20 mouse cellular contexts compared by ENCODE assay signal in the genomic region with DNA sequence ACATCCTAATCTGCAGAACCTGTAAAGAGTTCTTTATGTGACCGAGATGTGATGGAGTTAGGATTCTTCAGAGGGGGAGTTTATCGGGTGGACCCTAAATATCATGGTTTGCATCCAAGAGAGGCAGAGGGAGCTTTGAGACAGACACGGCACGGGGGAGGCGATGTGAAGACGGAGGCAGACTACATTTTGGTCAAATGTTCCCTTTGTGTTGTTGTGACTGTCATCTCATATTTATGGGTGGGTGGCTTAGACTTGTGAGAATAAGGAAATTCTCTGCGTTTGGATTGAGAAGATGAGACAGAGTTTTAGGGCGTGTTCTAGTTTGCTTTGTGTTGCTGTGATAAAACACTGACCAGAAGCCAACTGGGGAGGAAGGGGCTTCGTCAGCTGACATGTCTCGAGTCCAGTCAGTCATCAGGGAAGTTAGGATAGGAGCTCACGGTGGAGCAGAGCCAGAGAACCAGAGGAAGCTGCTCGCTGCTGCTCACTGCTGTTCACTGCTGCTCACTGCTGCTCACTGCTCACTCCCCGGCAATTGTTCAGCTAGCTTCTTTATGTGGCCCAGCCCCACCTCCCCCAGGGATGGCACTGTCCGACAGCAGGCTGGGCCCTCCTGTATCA.
A peak's percentile ranks its signal among the peaks of the same experiment; 100 is the strongest.
DNase-seq lines count a peak whose midpoint lies in the region; ATAC-seq and TF ChIP-seq lines count a peak whose summit lies in the region.
"Had no signal": no experiment of that assay in that cellular context is flagged by ENCODE, and none has a peak within 500 bp of the region (broad histone marks: within the 10 kb centered on the region; RNA-seq: fewer than 3 reads in every experiment).

No protein-coding gene starts in this region.

- WGBS in forebrain, postnatal 0 days: 70% methylated on average over 14 of the region's 14 CpGs
- 77% methylated on average over 14 of the region's 14 CpGs for WGBS in forebrain, embryonic 16.5 days
- WGBS in kidney, adult 2 months: 63% methylated on average over 14 of the region's 14 CpGs
- WGBS in lung, adult 2 months: 67% methylated on average over 14 of the region's 14 CpGs
- 73% methylated on average over 14 of the region's 14 CpGs for WGBS in stomach, postnatal 0 days

- H3K36me3 ChIP-seq in forebrain, postnatal 0 days (ENCODE audit: insufficient read depth): no peaks in the 10 kb centered on the region
- H3K36me3 ChIP-seq in forebrain, embryonic 16.5 days (ENCODE audit: control insufficient read depth, insufficient read depth): no peaks in the 10 kb centered on the region
- no peaks in the 10 kb centered on the region for H3K36me3 ChIP-seq in kidney, adult 2 months (ENCODE audit: control insufficient read depth, insufficient read depth, low read length)
- H3K36me3 ChIP-seq in stomach, postnatal 0 days (ENCODE audit: control insufficient read depth, insufficient read depth, low read length): no peaks in the 10 kb centered on the region
- H3K36me3 ChIP-seq: forebrain, embryonic 12.5 days; kidney, embryonic 15.5 days; neural tube, embryonic 15.5 days; stomach, embryonic 15.5 days had no signal

- TF ChIP-seq CTCF in forebrain, postnatal 0 days (IDR thresholded peaks at IDR 0.05; ENCODE audit: low read depth): peak; percentile 22; the same call in 1 of the 2 replicates
- no peak for TF ChIP-seq CTCF in kidney, adult 2 months (conservative IDR thresholded peaks at IDR 0.05; ENCODE audit: insufficient read depth, insufficient read length, low read depth, low read length)
- no peak for TF ChIP-seq CTCF in lung, adult 2 months (IDR thresholded peaks at IDR 0.05; ENCODE audit: insufficient read depth, low read length)
- 0 out of 2 replicates have a peak, but pooled peaks have one; percentile 11 for TF ChIP-seq CTCF in stomach, postnatal 0 days (IDR thresholded peaks at IDR 0.05; ENCODE audit: low read depth)

- TF ChIP-seq POLR2A in kidney, adult 2 months (IDR thresholded peaks at IDR 0.05; ENCODE audit: low read depth, low read length): no peak
- TF ChIP-seq POLR2A in lung, adult 2 months (IDR thresholded peaks at IDR 0.05; ENCODE audit: borderline replicate concordance, extremely low read depth, low read depth, low read length): no peak

- DNase-seq in forebrain, postnatal 0 days: no peak
- peak; percentile 39 for DNase-seq in kidney, postnatal 10 days
- no peak for DNase-seq in kidney, adult 2 months
- DNase-seq in lung, postnatal 10 days: peak; percentile 36
- no peak for DNase-seq in lung, adult 2 months
- no peak for DNase-seq in stomach, postnatal 0 days (ENCODE audit: low spot score)
- DNase-seq in right cerebral cortex, adult 18-20 months: no peak
- DNase-seq: cerebellum, adult 18-20 months; heart, adult 2 months; spleen, adult 18-20 months; thymus, postnatal 25 days had no signal

- no peak for ATAC-seq in forebrain, postnatal 0 days
- ATAC-seq in forebrain, embryonic 16.5 days: no peak
- ATAC-seq in stomach, postnatal 0 days (ENCODE audit: low FRiP score, low TSS enrichment): no peak
- ATAC-seq: Patski had no signal

- H3K27me3 ChIP-seq in forebrain, postnatal 0 days (ENCODE audit: insufficient read depth, low read length): no peaks in the 10 kb centered on the region
- no peaks in the 10 kb centered on the region for H3K27me3 ChIP-seq in forebrain, embryonic 16.5 days (replicated peaks; ENCODE audit: control insufficient read depth, insufficient read depth, low read length)
- H3K27me3 ChIP-seq in kidney, adult 2 months (replicated peaks; ENCODE audit: control insufficient read depth, insufficient read depth, low read length): no peaks in the 10 kb centered on the region
- no peaks in the 10 kb centered on the region for H3K27me3 ChIP-seq in stomach, postnatal 0 days (ENCODE audit: control insufficient read depth, insufficient read depth, low read length)
- H3K27me3 ChIP-seq: forebrain, embryonic 12.5 days; kidney, embryonic 15.5 days; megakaryocyte, embryonic 14.5 days; neural tube, embryonic 15.5 days; Patski; stomach, embryonic 15.5 days had no signal

- no peak overlapping the region for H3K4me2 ChIP-seq in forebrain, postnatal 0 days (ENCODE audit: low read depth)
- H3K4me2 ChIP-seq in forebrain, embryonic 16.5 days (ENCODE audit: low read length): no peak overlapping the region
- no peak overlapping the region for H3K4me2 ChIP-seq in stomach, postnatal 0 days (replicated peaks; ENCODE audit: low read depth)
- H3K4me2 ChIP-seq: forebrain, embryonic 12.5 days; hindbrain, embryonic 14.5 days; kidney, embryonic 15.5 days; liver, embryonic 11.5 days; neural tube, embryonic 15.5 days; stomach, embryonic 15.5 days had no signal

- H3K4me3 ChIP-seq in forebrain, postnatal 0 days (ENCODE audit: low read depth, low read length): no peak overlapping the region
- H3K4me3 ChIP-seq in forebrain, embryonic 16.5 days (replicated peaks; ENCODE audit: low read length): no peak overlapping the region
- H3K4me3 ChIP-seq in kidney, adult 2 months (ENCODE audit: insufficient read depth, low read depth, low read length): no peak overlapping the region
- no peak overlapping the region for H3K4me3 ChIP-seq in lung, adult 2 months (replicated peaks; ENCODE audit: extremely low read depth, low read depth, low read length)
- no peak overlapping the region for H3K4me3 ChIP-seq in stomach, postnatal 0 days (ENCODE audit: low read depth, low read length)
- H3K4me3 ChIP-seq: forebrain, embryonic 12.5 days; heart, adult 2 months; kidney, embryonic 15.5 days; megakaryocyte, embryonic 14.5 days; neural tube, embryonic 15.5 days; stomach, embryonic 15.5 days had no signal

- H3K9me3 ChIP-seq in forebrain, postnatal 0 days (ENCODE audit: low read length): no peaks in the 10 kb centered on the region
- H3K9me3 ChIP-seq in forebrain, embryonic 16.5 days (ENCODE audit: control insufficient read depth, low read length): no peaks in the 10 kb centered on the region
- no peaks in the 10 kb centered on the region for H3K9me3 ChIP-seq in stomach, postnatal 0 days (ENCODE audit: control insufficient read depth, low read length)
- H3K9me3 ChIP-seq: forebrain, embryonic 12.5 days; kidney, embryonic 15.5 days; neural tube, embryonic 15.5 days; stomach, embryonic 15.5 days had no signal

- no peak overlapping the region for H3K9ac ChIP-seq in forebrain, postnatal 0 days
- no peak overlapping the region for H3K9ac ChIP-seq in forebrain, embryonic 16.5 days (replicated peaks; ENCODE audit: low read depth, low read length)
- no peak overlapping the region for H3K9ac ChIP-seq in stomach, postnatal 0 days (ENCODE audit: low read length)
- H3K9ac ChIP-seq: forebrain, embryonic 12.5 days; kidney, embryonic 15.5 days; neural tube, embryonic 15.5 days; stomach, embryonic 15.5 days had no signal

- no peak for TF ChIP-seq EP300 in stomach, postnatal 0 days (optimal IDR thresholded peaks at IDR 0.05)

- no peak overlapping the region for H3K27ac ChIP-seq in forebrain, postnatal 0 days (ENCODE audit: low read depth, low read length)
- no peak overlapping the region for H3K27ac ChIP-seq in forebrain, embryonic 16.5 days (ENCODE audit: low read length)
- no peak overlapping the region for H3K27ac ChIP-seq in kidney, adult 2 months (ENCODE audit: insufficient read depth, low read depth, low read length)
- no peak overlapping the region for H3K27ac ChIP-seq in stomach, postnatal 0 days (replicated peaks)
- H3K27ac ChIP-seq: forebrain, embryonic 12.5 days; heart, adult 2 months; hindbrain, embryonic 14.5 days; kidney, embryonic 15.5 days; neural tube, embryonic 15.5 days; stomach, embryonic 15.5 days had no signal

- peaks cover 12% of the 10 kb centered on the region; the same call in 1 of the 2 replicates for H3K4me1 ChIP-seq in forebrain, postnatal 0 days (ENCODE audit: insufficient read depth)
- peaks cover 20% of the 10 kb centered on the region for H3K4me1 ChIP-seq in forebrain, embryonic 16.5 days (replicated peaks; ENCODE audit: control insufficient read depth, insufficient read depth, low read length)
- H3K4me1 ChIP-seq in kidney, adult 2 months (ENCODE audit: control insufficient read depth, insufficient read depth, low read length): no peaks in the 10 kb centered on the region
- H3K4me1 ChIP-seq in lung, adult 2 months (ENCODE audit: control insufficient read depth, insufficient read depth, low read length): no peaks in the 10 kb centered on the region
- H3K4me1 ChIP-seq in stomach, postnatal 0 days (replicated peaks; ENCODE audit: control insufficient read depth, insufficient read depth): no peaks in the 10 kb centered on the region

Comparison
In these comparisons a context has a peak if more than half of its experiments do, and no peak if none do; other contexts are left out.
1. DNase-seq: peak in kidney, postnatal 10 days (single experiment) and lung, postnatal 10 days (single experiment); none in forebrain, postnatal 0 days (single experiment), kidney, adult 2 months (single experiment), lung, adult 2 months (single experiment), stomach, postnatal 0 days (single experiment) and right cerebral cortex, adult 18-20 months (single experiment).
2. CTCF ChIP-seq: peak in forebrain, postnatal 0 days (single experiment) and stomach, postnatal 0 days (single experiment); none in kidney, adult 2 months (single experiment) and lung, adult 2 months (single experiment).